Mouse (Mus musculus) olfactory bulb, adult 2 months (tissue): ENCODE results near the gene Cdkal1. TPM values are rescaled to one million over a fixed set of nuclear protein-coding genes. Genes with fewer than 3 reads are reported as not detected.

Experiments
- H3K27ac ChIP-seq: fragments of 200-500 bp; 2 replicates; pipeline ENCODE4 v1.5.1; 2012; ENCODE audit warnings: low read depth, low read length; ENCODE audit not compliant: insufficient read depth
- H3K4me1 ChIP-seq: fragments of 200-500 bp; 2 replicates; pipeline ENCODE4 v1.6.1; 2012; ENCODE audit warnings: low read length; ENCODE audit not compliant: control insufficient read depth, insufficient read depth
- H3K4me3 ChIP-seq: fragments of 200-500 bp; 2 replicates; pipeline ENCODE4 v1.5.1; 2012; ENCODE audit warnings: mild to moderate bottlenecking, low read depth, low read length, moderate library complexity; ENCODE audit not compliant: insufficient read depth
- CTCF ChIP-seq: fragments of 200-500 bp; IDR thresholded peaks from 2 replicates; pipeline ENCODE4 v1.5.1; 2012; ENCODE audit warnings: low read depth, mild to moderate bottlenecking, low read length, moderate library complexity; ENCODE audit not compliant: insufficient read depth
- POLR2A ChIP-seq: fragments of 200-500 bp; IDR thresholded peaks from 2 replicates; pipeline ENCODE4 v1.6.1; 2012; ENCODE audit warnings: mild to moderate bottlenecking, low read depth, low read length, moderate library complexity; ENCODE audit not compliant: insufficient read depth
- WGBS: fragments of 180-500 bp; shearing (Covaris S2); methylation state at CpG from one replicate; pipeline ENCODE4 v1.1.7; 2018; 5-methylcytosine and 5-hydroxymethylcytosine counted together
- polyA plus RNA-seq: library from polyadenylated mRNA; stranded (reverse); fragments of >200 nt; gene quantifications from 2 replicates; pipeline ENCODE4 v1.2.4, GENCODE M21; 2012; ENCODE audit warnings: low replicate concordance; ENCODE audit not compliant: missing spikeins, insufficient read depth, insufficient read length

The Cdkal1 gene
- polyA plus RNA-seq, 1 experiment, result not detected

DNA sequence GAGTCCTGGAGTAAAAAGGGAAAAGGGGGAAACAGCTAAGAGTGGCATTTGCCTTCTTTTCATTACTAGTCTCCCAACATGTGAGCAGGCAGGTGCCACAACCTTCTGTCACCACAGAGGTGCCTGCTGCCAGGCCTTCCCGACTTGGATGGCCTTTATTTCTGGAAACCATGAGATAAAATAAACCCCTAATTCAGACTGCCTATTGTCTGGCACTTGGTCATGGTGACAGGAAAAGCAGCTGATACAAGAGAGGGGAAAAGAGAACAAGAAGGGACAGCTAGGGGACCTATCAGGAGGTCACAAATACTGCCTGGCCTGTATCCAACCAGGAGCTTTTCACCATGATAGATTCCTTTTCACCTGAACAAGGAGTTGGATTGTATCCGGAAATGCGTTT is 466.6 kb downstream of the Cdkal1 start:
- Histone ChIP-seq H3K4me1 (no peaks in the 10 kb centered on the region), H3K4me3 (no peak overlapping the region), H3K27ac (no peak overlapping the region)
- TF ChIP-seq POLR2A (no peak), CTCF (no peak)
- 73% methylated on average over 3 of the region's 3 CpGs for WGBS

GRCm38 (mm10) chr13:29377572-29377971 is 477.9 kb downstream of the Cdkal1 start:
- no peaks in the 10 kb centered on the region for H3K4me1 ChIP-seq
- H3K27ac ChIP-seq, result no peak overlapping the region
- WGBS, result 77% methylated on average over 2 of the region's 2 CpGs
- no peak overlapping the region for H3K4me3 ChIP-seq
- no peak for TF ChIP-seq CTCF
- TF ChIP-seq POLR2A, result no peak

DNA sequence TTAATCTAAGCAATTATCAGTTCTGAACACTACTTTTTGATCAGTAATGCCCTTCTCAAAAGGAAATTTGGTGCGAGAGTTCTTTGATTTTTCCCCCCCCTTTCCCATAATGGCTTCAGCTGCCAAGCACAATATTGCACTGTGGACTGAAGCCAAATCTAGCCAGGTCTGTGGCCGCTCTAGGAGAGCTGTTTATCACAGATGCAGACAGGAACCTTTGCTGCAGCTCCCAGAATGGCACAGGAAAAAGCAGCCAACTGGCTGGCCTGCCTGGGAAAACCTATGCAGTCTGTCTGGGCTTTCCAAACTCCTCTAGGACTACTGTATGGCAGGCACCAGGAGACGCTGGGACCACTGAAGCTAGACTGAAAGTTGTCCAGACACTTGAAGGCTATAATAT is 483.6 kb downstream of the Cdkal1 start:
- TF ChIP-seq POLR2A (no peak), CTCF (no peak)
- no peak overlapping the region for H3K27ac ChIP-seq
- H3K4me3 ChIP-seq, result no peak overlapping the region
- 73% methylated on average over 3 of the region's 3 CpGs for WGBS
- H3K4me1 ChIP-seq, result peaks cover 5% of the 10 kb centered on the region

DNA sequence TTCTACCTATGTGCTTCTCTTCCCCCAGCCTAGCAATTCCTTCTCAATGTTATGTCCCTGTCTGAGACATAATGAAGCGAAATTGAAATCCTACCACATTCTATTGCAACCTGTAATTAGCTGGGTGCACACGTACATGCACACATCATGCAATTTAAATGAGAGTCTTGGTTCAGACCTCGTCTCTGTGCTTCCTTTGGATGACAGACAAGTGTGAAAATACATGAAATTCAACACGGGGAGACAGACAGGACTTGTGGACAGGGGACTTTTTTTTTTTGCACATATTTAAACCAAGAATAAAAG is 484.1 kb downstream of the Cdkal1 start:
- Histone ChIP-seq H3K27ac (peak overlapping the region; percentile 68; the same call in 1 of the 2 replicates), H3K4me3 (no peak overlapping the region), H3K4me1 (peaks cover 5% of the 10 kb centered on the region)
- no peak for TF ChIP-seq CTCF
- no peak for TF ChIP-seq POLR2A
- WGBS, result 46% methylated on average over 4 of the region's 4 CpGs

GRCm38 (mm10) chr13:29370731-29371465 is 484.6 kb downstream of the Cdkal1 start:
- Histone ChIP-seq H3K4me3 (no peak overlapping the region), H3K27ac (peak overlapping the region; percentile 68), H3K4me1 (peaks cover 5% of the 10 kb centered on the region)
- WGBS, result 18% methylated on average over 5 of the region's 5 CpGs
- no peak for TF ChIP-seq CTCF
- TF ChIP-seq POLR2A, result no peak

GRCm38 (mm10) chr13:29368806-29369205 is 486.7 kb downstream of the Cdkal1 start:
- H3K4me3 ChIP-seq, result no peak overlapping the region
- TF ChIP-seq CTCF (no peak), POLR2A (no peak)
- H3K4me1 ChIP-seq, result peaks cover 8% of the 10 kb centered on the region
- no peak overlapping the region for H3K27ac ChIP-seq
- 75% methylated on average over 6 of the region's 6 CpGs for WGBS

DNA sequence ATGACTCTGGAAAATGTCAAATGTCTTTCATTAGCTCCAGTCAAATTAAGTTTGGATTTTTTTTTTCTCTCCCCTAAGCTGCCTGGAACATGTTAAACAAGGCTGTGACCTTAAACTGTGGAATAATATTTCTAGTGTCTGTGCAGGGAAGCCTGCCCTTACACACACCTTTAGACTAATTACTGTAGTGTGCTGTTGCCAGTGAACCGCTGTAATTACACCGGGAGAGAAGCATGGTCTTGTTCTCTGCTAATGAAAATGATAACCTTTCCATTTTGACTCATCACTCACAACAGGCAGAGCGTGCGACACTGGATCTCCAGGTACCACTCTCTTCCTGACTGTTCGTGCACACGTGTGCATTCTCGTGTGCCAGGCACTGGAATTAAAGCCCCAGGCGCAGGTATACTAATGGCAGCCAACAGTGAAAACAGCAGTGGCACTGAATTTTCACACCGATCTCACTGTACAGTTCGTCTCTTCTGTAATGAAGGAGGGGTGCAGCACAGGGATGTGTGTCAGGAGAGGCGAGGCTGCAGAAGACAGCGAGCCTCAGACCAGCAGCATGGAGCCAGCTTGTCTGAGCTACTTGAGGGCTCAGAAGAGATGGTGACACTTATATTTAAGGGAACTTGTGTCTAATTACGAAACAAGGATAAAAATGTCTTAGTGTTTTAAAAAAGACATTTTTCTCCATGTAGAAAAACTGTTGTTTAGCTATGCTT is 490.4 kb downstream of the Cdkal1 start:
- Histone ChIP-seq H3K27ac (no peak overlapping the region), H3K4me3 (no peak overlapping the region), H3K4me1 (peaks cover 3% of the 10 kb centered on the region)
- 83% methylated on average over 13 of the region's 13 CpGs for WGBS
- TF ChIP-seq CTCF (no peak), POLR2A (no peak)

DNA sequence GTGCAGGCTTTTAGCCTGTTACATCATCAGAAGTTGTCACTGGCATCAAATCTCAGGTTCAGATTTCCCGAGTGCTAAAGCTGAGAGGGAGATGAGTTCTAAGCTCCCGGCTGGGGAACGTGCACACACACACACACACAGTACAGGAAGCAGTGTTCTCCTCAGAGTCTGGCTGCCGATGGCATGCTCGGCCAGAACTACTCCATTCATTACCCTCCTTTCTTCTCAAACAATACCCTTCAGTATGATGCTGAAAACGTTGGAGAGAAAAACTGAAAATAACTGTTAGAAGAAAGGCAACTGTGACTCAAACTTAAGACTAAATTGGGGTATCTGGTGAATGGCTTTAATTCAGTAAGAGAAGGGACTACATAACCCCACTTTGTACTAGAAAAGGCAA is 491.5 kb downstream of the Cdkal1 start:
- 53% methylated on average over 6 of the region's 6 CpGs for WGBS
- H3K27ac ChIP-seq, result no peak overlapping the region
- H3K4me3 ChIP-seq, result no peak overlapping the region
- H3K4me1 ChIP-seq, result peaks cover 3% of the 10 kb centered on the region
- TF ChIP-seq POLR2A, result no peak
- TF ChIP-seq CTCF, result no peak

GRCm38 (mm10) chr13:29361842-29362241 is 493.6 kb downstream of the Cdkal1 start:
- TF ChIP-seq CTCF, result no peak
- no peak for TF ChIP-seq POLR2A
- 96% methylated on average over 4 of the region's 4 CpGs for WGBS
- Histone ChIP-seq H3K4me1 (peaks cover 3% of the 10 kb centered on the region), H3K27ac (no peak overlapping the region), H3K4me3 (no peak overlapping the region)

GRCm38 (mm10) chr13:29360899-29361298 is 494.6 kb downstream of the Cdkal1 start:
- H3K27ac ChIP-seq, result no peak overlapping the region
- no peak for TF ChIP-seq CTCF
- no peak for TF ChIP-seq POLR2A
- WGBS, result 77% methylated on average over 10 of the region's 10 CpGs
- H3K4me3 ChIP-seq, result no peak overlapping the region
- H3K4me1 ChIP-seq, result peaks cover 8% of the 10 kb centered on the region
